ENCODE assay signal across 20 mouse cellular contexts in the genomic region with DNA sequence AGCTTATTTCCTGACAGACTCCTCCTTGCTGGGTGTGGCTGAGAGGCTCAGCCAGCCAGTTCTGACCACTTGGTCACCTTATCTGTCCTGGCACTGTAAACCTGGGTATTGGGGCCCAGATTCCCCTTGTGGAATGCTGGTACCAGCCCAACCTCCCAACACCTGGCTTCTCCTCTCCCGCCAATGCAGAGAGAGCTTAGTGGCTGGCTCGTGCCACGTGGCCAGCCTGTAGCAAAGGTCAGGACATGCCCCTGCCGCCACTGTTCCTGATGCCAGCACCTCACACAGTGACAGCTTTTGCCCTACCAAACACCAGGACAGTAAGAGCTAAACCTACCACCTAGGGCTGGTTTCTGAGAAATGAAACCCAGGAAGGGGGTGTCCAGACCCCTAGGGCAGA.
"Had no signal": no experiment of that assay in that cellular context is flagged by ENCODE, and none has a peak within 500 bp of the region (broad histone marks: within the 10 kb centered on the region; RNA-seq: fewer than 3 reads in every experiment).

No protein-coding gene starts in this region.

- H3K9ac ChIP-seq: limb, embryonic 13.5 days; liver, embryonic 13.5 days; lung, embryonic 15.5 days; midbrain, embryonic 12.5 days; midbrain, embryonic 15.5 days; neural tube, embryonic 13.5 days; stomach, embryonic 15.5 days had no signal

- H3K36me3 ChIP-seq: limb, embryonic 10.5 days; limb, embryonic 13.5 days; liver, embryonic 13.5 days; lung, embryonic 15.5 days; midbrain, embryonic 12.5 days; midbrain, embryonic 15.5 days; neural tube, embryonic 13.5 days; stomach, embryonic 15.5 days had no signal

- H3K27me3 ChIP-seq: limb, embryonic 13.5 days; midbrain, embryonic 15.5 days; neural tube, embryonic 13.5 days; stomach, embryonic 15.5 days had no signal

- H3K4me2 ChIP-seq: limb, embryonic 13.5 days; liver, embryonic 13.5 days; lung, embryonic 15.5 days; midbrain, embryonic 12.5 days; midbrain, embryonic 15.5 days; neural tube, embryonic 13.5 days; stomach, embryonic 15.5 days had no signal

- H3K4me1 ChIP-seq: liver, embryonic 13.5 days; neural tube, embryonic 13.5 days had no signal

- H3K9me3 ChIP-seq: limb, embryonic 10.5 days; limb, embryonic 13.5 days; liver, embryonic 13.5 days; lung, embryonic 15.5 days; midbrain, embryonic 12.5 days; midbrain, embryonic 15.5 days; neural tube, embryonic 13.5 days; stomach, embryonic 15.5 days had no signal

- H3K27ac ChIP-seq: hindbrain, postnatal 0 days; kidney, postnatal 0 days; limb, embryonic 10.5 days; limb, embryonic 13.5 days; liver, embryonic 13.5 days; lung, embryonic 15.5 days; midbrain, embryonic 12.5 days; midbrain, embryonic 15.5 days; neural tube, embryonic 13.5 days; stomach, embryonic 15.5 days had no signal

- H3K4me3 ChIP-seq: limb, embryonic 10.5 days; limb, embryonic 13.5 days; liver, embryonic 13.5 days; lung, embryonic 15.5 days; midbrain, embryonic 12.5 days; midbrain, embryonic 15.5 days; myocyte; neural tube, embryonic 13.5 days; stomach, embryonic 15.5 days had no signal

- DNase-seq: kidney, adult 18-20 months; kidney, postnatal 25 days; liver; liver, embryonic 13.5 days; lung, postnatal 14 days; retina, postnatal 1 day; right cerebral cortex, postnatal 25 days; spleen, adult 18-20 months; thymus, postnatal 25 days had no signal

- ATAC-seq: inflammation-experienced regulatory T-cells, adult 6 months; midbrain, embryonic 15.5 days had no signal
